Mouse (Mus musculus) right cerebral cortex, postnatal 36 days (tissue): ENCODE results near the gene Adgrl1.
A peak's percentile ranks its signal among the peaks of the same experiment; 100 is the strongest.
"Not testable (repeated sequence)": the region's sequence is repeated elsewhere in the genome, so short reads cannot be mapped to it uniquely, and the experiment has no call there.

ENCODE experiments used
- DNase-seq, 2 experiments: peaks; one replicate each; pipeline ENCODE4 v3.0.0; 2022; ENCODE audit warnings: low spot score in 2 of 2, mixed read lengths in 1 of 2

The Adgrl1 gene

DNA sequence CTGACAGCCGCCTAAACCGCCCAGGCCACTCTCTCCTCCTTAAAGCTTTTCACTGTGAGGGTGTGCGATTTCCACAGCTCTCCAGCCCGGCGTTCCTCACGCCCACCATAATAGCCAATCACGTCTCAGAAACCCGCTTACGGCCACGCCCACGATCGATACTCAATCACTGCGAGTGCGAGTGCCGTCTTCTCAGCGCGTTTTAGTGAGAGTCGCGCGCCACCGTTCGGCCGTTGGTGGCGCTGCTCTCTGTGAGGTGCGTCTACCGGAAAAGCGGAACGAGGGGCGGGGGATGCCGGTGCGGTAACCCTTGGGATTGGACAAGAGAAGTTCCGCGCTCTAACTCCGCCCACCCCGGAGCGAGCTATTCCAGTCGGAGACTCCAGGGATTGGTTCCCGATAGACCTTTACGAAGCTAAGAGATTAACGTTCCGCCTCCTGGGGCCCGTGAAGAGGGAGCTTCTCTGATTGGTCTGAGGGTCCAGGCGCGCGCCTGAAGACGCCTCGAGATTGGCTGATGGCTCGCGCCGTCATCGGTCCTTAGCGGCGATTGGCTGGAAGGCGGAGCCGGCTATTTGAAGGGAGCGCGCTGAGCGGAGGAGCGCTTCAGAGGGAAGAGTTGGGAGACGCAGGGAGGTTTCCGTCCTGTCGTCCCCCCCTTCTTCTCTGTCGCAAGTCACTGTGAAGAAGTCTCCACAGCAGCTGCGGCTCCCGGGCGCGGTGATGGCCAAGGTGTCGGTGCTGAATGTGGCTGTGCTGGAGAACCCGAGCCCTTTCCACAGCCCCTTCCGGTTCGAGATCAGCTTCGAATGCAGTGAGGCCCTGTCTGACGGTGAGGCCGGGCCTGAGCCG, 55.4 kb downstream of the Adgrl1 start, which contains the start of the genes Gm10644 and Asf1b:
Gene Gm10644, minus strand, starts transcription at position 100 of the 852 bp plus-strand sequence.
Gene Asf1b, plus strand, starts transcription at position 402 of the 852 bp plus-strand sequence.
- peak; percentile 99 to 100 for DNase-seq

DNA sequence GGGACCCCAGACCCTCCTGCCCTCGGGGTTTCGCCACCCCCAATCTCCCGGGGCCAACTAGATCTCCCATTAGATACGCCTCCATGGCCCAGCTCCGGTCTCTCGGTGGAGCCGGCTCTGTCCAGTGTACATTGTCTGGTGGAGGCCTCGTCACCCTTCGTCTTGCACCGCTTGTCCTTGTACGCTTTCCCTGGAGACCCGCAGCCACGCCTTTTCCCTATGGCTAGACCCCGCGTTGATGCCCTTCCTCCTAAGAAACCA, 56.0 kb downstream of the Adgrl1 start:
- no peak for DNase-seq

DNA sequence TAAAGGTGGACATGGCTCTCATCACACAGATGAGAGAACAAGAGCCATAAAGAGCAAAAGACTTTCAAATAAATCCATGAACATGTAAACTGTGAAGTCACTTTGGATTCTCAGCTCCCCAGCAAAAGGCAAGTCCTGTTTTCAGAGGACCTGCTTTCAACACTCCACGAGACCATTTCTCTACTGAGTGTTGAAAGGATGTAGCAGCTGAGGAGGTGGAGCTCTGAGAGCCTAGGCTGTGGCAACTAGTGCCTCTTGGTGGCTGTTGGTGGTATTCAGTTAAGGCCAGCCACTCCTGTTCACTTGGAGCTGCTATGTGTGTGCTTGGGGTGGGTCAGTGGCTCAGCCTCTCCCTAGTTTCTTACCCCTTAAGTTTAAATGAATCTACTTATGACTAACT, 56.9 kb downstream of the Adgrl1 start:
- DNase-seq = no peak

DNA sequence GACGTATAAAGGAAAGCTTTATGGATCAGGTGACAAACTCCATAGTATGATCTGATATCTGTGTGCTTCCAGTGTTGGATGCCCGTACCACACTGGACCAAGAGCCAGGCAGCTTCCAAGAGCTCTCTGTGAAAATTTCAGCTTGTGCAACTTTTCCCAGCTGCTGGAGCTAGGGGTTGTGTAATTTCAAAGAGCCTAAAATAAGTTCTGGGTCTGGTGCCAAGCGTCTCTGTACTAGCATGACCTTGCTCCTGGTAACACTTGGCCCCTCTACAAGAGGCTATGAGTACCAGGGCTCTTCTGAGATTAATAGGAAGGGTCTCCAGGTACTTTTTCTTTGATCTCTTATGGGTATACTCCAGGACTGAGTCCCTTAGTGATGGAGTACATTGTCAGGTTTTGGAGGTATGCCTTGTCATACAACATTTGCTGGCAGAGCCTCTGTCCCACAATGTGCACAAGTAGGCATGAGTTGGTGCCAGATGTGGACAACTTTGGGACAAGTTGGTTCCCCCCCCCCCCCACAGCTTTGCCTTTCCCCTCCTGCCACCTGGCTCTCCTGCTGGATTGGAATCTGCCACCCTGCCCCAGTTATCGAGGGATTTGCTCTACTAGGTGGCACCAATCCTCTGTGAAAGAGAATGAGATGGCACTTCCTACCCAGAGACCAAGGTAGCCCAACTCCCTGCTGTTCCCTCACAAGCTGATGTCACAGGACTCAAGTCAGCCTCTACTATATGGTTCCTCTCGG, 64.3 kb downstream of the Adgrl1 start:
- DNase-seq = no peak

DNA sequence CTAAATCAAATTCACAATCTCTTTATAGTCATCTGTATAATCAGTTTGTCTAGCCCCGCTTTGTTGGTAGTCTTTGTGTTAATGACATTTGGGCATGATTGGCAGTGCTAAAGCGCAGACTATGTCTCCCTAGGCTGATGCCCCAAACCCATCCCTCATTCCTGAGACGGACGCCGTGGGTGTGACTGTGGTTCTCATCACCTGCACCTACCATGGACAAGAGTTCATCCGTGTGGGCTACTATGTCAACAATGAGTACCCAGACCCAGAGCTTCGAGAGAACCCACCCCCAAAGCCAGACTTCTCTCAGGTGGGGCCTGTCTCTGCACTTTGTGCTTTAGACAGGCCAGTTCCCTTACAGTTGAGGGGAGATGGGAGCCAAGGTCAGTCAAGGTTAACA, 67.8 kb downstream of the Adgrl1 start:
- no peak for DNase-seq

DNA sequence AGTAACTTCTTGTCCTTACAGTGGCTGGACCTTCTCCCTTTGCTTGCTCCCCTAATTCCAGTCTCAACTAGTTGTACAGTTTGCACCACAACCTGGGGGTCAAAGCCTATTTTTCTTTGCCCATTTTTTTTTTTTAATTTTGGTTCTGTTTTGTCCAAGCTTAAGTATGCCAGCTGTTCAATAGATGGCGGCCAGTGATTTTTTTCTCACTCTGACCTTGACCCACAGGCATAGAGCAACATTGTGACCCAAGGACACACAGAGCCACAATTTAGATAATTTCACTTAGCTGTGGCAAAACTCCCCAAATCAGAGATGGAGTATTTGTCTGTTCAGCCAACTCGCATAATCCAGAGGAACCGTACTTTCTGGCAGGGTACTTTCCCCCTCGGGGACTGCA, 71.2 kb downstream of the Adgrl1 start:
- no peak for DNase-seq

DNA sequence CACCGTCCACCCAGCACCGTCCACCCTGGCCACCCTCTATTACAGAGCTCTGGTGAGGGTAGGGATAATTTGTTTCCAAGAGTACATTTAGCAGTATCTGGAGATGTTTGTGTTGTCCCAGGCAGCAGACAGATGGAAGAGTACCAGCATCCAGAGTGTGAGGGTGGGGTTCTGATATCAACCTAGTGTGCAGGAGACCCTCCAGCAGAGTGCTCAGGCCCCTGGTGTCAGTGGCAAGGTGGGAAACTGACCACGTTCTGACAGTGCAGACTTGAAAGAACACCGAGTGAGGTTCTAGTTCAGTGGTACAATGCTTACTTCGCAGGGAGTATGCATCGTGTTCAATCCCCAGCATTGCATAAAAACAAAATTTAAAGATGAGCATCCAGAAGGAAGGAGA, 71.8 kb downstream of the Adgrl1 start:
- DNase-seq = no peak

DNA sequence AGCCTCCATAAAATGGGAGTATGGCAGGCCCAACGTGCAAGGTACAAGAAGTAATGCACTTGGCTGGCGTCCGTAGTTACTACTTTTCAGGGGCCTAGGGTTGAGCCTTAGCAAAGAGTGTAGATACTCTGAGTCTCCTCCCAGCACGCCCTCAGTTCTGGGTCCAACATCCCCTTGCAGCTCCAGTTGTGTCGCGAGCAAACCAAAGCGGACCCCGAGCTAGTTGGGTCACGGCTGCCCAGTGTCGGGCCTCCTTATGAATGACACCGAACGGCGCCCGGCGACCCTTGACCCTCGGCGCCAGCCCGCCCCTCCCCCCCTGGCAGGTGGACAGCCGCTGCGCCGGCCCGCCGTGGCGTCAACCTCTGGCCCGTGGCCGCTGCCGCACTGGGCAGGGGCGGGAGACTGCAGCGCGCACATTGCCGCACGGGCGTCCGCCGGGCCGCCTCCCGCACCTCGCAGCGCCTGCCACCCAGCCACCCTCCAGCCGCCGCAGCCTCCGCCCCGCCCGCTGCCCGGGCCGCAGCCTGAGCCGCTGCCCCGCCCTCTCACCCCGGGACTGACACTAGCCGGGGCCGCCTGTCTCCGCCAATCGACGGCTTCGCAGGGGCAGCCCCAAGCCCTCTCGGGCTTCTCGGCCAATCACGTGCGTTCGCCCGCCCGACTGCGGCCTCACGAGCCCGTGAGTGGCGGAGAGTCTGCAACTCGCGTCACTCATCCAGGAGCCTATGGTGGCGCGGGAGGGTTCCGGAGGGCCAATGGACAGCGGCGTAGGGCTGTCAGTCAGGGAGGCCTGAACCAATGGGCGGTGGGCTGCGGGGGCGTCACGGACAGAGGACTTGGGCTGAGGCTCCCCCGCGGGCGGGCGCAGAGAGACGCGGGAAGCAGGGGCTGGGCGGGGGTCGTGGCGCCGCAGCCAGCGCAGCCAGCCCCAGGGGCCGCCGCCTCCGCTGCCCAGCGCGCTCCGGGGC, 72.5 kb downstream of the Adgrl1 start, which contains the start of gene Prkaca:
Gene Prkaca, plus strand, starts transcription at position 844 of the 971 bp plus-strand sequence.
- DNase-seq = peak; percentile 99 to 100

DNA sequence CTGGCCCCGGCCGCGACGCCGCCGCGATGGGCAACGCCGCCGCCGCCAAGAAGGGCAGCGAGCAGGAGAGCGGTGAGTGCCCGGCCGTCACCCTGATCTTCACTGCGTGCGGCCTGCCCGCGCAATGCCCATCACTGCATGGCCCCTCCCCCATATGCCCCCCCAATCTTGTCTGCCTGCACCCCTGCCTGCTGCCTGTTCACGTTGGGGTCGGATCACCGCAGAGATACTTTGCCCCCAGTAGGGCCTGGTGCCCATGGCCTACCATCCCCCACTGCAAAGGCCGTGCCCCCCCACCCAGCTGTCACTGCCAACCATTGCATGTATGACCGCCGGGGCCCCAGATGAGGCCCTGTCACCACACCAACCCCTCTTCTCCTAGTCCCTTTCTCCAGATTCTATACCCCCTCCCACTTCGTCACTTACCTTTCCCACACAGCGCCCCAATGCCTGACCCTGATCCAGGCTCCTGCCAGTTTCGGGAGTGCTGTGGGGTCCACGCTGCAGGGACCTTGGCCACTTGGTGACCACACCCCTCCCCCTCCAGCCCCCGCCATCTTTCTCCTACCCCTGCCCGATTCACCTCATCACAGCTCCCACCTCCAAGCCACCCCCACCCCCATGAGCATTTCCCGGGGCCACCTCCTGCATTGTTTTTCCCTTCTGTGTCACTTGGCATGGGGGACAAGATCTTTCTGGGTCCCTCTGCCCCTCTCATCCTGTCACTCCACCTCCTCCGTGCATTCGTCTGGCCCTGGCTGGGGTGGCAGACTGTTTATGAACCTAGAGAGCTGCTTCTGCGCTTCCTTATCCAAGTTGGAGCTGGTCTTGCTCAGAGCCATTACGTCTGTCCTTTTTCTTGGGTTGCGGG, 73.5 kb downstream of the Adgrl1 start:
- no peak for DNase-seq

DNA sequence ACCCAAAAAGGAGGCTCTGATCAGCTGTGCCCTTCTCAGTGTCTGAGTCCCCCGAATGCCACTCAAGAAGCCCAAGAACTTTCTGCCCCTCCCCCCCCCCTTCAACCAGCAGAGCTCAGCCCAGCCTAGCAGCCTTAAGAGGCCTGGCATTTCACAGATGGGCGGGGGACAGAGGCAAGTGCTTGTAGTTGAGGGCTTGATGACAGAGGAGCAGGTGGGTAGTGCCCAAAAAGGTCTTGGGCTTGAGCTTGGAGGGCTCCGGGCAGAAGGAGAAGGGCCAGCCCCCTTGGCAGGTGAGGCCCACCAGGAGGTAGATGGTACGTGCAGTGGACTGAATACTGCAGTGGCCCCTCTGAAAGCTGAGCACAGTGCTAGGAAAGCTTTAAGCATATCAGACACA, 74.6 kb downstream of the Adgrl1 start:
- DNase-seq = no peak

DNA sequence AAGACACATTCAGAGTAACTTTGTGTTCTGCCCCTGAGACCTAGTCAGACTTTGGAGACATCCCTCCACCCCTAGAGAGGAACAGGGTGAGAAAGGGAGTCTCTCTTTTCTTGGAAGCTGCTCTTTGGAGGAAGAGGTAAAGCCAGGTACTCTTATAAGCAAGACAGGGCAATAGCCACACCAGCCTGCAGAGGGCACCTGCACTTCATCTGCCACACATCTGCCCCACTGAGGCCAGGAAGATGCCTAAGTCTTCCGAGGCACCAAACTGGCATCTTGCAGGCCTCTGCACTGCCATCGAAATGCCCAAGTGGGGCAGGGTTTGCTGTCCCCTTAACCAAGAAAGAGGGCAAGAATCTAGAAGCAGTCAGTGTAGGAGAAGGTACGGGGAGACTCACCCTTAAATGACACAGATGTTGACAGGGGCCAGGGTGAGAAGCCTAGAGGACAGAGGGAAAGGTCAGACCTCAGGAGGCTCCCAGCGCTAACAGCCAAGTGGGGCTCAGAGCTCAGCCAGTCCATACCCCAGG, 76.3 kb downstream of the Adgrl1 start:
- no peak for DNase-seq

DNA sequence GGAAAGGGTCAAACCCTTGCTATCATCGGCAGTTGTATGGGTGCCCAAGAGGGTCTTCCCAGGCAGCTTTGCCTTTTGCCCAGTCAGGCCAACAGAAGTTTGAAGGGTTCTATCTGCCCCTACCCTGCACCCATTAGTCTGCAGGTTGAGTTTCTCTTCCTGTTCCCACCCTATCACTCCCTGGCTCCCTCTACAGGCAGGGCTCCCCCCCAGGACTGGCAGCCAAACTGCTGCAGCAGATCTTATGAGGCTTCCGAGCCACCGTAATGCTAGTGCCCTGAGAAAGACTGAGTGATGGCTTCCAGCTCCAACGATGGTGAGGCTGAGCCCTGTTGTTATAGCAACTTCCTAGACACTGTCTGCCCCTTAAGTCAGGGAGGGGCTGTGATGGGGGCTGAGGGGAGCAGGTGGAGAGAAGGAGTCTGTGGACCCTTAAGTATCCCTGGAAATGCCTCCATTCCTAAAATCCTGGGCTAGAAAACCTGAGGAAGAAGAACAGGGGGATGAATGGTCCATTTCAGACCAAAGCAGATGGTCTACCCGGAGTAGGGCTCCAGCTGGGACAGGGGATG, 77.0 kb downstream of the Adgrl1 start:
- no peak for DNase-seq

DNA sequence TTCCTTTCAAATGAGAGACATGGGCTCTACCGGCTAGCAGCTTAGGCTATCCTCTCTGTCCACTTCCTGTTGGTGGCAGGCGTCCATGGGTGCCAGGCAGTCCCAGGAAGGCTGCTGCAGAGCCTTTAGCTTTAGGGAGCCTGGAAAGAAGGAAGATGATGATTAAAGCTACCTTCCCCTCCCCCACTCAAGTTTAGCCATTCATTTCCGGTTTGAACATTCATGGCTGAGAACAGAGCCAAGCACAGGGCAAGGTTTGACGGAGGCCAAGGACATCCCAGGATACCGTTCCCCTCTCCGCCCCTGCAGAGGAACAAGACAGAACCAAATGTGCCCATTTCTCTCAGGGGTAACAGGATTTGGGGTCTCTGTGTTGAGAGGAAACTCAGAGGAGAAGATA, 77.7 kb downstream of the Adgrl1 start:
- no peak for DNase-seq

DNA sequence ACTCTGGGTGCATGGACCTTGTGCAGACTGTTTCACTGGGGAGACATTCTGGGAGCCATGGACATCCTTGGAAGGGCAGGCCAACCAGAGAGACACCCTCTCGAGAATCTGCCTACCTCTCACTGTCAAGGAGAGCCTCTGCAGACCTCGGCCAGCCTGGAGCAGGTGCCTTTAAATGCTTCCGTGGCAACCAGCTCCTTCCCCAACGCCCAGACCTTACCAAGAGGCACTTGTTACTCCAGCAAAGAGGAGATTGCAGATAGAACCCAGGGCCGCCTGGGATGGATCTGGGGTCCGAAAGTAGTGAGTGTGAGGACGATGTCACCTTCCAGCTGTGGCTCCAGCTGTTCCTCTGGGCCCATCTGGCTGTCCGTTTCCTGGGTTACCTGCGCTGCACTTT, 78.3 kb downstream of the Adgrl1 start:
- no peak for DNase-seq

DNA sequence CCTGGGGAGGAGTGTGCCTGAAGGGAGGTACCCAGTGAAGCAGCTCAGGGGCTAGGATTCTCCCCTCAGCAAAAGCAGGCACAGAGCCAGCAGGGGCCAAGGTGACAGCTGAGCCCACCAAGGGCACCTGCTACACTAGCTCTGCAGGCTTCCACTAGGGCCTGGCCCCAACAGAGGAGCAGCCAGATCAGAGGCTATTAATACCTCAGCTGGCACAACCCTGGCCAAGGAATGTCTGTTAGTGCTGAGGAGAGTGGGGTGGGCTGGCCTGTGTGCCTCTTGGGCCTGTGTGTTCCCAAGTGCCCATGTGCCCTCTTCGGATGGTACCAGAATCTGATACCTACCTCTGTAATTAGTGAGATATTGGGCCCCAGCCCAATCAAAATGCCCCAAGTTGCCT, 80.3 kb downstream of the Adgrl1 start:
- DNase-seq = no peak

DNA sequence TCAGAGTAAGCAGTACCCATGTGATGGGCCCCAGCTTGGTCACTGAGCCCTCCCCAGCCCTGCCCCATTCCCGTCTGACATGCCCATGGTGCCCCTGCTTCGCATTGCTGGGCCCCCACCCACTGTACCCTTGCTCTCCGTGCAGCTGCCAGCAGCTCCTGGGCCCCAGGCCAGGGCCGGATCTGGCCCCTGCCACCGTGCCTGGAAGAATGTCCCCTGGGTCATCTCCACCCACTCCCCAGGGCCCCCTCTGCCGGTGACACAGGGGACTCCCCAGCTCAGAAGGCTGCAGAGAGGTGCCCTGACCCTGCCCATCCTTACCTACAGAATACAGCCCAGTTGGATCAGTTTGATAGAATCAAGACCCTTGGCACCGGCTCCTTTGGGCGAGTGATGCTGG, 80.9 kb downstream of the Adgrl1 start:
- DNase-seq = no peak

DNA sequence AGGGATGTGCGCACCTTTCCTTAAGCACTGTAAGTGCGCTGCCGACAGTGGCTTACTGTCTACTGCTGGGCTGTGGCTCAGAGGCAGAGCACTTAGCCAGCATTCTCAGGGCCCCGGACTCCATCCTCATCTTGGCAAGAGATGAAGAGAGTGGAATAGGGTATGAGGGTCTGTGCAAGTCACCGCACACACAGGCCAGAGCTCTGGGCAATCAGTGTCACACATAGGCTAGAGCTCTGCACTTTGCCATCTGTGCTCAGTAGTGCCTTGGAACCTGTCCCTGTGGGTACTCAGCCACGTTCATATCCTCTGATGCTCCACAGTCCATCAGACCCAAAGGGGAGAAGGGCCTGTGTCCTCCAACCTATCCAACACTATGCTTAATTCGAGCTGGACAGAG, 81.6 kb downstream of the Adgrl1 start:
- no peak for DNase-seq

DNA sequence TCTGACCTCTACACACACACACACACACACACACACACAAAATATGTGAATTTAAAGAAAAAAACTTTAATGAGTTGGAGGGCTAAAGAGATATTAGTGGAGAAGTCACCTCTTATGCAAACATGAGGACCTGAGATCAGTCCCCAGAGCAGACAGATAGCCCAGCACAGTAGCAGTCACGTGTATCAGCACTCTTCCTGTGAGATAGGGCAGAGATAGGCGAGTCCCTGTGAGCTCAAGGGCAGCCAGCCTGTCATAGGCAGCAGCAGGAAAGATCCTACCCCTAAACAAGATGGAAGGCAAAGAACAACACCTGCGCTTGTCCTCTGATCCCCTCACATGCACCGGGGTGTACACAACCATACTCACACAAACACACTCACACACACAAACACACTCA, 82.5 kb downstream of the Adgrl1 start:
- no peak for DNase-seq

DNA sequence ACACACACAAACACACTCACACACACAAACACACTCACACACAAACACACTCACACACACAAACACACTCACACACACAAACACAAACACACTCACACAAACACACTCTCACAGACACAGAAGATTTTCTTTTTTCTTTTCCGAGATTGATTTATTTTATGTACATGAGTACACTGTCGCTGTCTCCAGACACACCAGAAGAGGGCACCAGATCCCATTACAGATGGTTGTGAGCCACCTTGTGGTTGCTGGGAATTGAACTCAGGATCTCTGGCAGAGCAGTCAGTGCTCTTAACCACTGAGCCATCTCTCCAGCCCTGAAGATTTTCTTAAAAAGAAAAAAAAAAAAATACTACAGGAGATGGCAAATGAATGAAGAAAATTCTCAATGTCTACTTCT, 83.3 kb downstream of the Adgrl1 start:
- not testable (repeated sequence) for DNase-seq

DNA sequence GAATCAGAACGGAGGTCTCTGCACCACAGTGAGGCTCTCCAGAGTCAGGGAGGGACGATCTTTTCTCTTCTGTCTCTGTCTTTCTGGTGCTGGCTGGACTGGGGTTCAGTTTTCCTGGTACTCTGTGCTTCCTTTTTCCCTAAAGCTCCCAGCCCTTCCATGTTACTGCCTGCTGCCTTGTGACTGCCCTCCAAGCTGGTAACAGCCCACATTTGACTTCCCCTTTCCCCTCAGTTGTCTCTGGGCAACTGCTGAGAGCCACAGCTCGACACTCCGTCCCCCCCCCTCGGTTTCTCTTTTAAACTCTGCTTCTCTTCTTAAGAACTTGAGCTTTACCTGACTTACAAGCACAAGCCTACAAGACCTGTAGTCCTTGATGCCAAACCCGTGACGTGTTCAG, 89.3 kb downstream of the Adgrl1 start:
- DNase-seq = no peak
